Mouse (Mus musculus) hindbrain, embryonic 13.5 days (tissue): Measurements from ENCODE around the gene Magea10. TPM values are rescaled to one million over a fixed set of nuclear protein-coding genes. Genes with fewer than 3 reads are reported as not detected.

Experiments
- ATAC-seq: fragments of 200-750 bp; cut with Nextera tagmentation; 2 replicates; pipeline ENCODE4 v1.8.0; 2017; ENCODE audit warnings: moderate TSS enrichment; ENCODE audit not compliant: low FRiP score
- H3K27ac ChIP-seq: fragments of 300-500 bp; sonication (generic); 2 replicates; pipeline ENCODE4 v1.5.1; 2015; ENCODE audit warnings: inconsistent platforms, mild to moderate bottlenecking, moderate library complexity
- H3K27me3 ChIP-seq: fragments of 300-500 bp; sonication (generic); 2 replicates; pipeline ENCODE4 v1.6.1; 2015; ENCODE audit warnings: mild to moderate bottlenecking, inconsistent platforms
- H3K36me3 ChIP-seq: fragments of 300-500 bp; sonication (generic); 2 replicates; pipeline ENCODE4 v1.6.1; 2015; ENCODE audit warnings: mild to moderate bottlenecking, inconsistent platforms
- H3K4me1 ChIP-seq: fragments of 300-500 bp; sonication (generic); replicated peaks from 2 replicates; pipeline ENCODE4 v1.6.1; 2015; ENCODE audit warnings: inconsistent platforms
- H3K4me2 ChIP-seq: fragments of 300-500 bp; sonication (generic); 2 replicates; pipeline ENCODE4 v1.6.1; 2015; ENCODE audit warnings: inconsistent platforms, mild to moderate bottlenecking, moderate library complexity
- H3K4me3 ChIP-seq: fragments of 300-500 bp; sonication (generic); 2 replicates; pipeline ENCODE4 v1.5.1; 2015; ENCODE audit warnings: mild to moderate bottlenecking, inconsistent platforms
- H3K9ac ChIP-seq: fragments of 300-500 bp; sonication (generic); 2 replicates; pipeline ENCODE4 v1.6.1; 2015; ENCODE audit warnings: mild to moderate bottlenecking, inconsistent platforms
- H3K9me3 ChIP-seq: fragments of 300-500 bp; sonication (generic); 2 replicates; pipeline ENCODE4 v1.6.1; 2016; ENCODE audit warnings: inconsistent platforms
- WGBS: fragments of 180-500 bp; shearing (Covaris S2); methylation state at CpG from one replicate; pipeline ENCODE4 v1.1.7; 2015; 5-methylcytosine and 5-hydroxymethylcytosine counted together
- polyA plus RNA-seq: library from polyadenylated mRNA; unstranded; fragments of >200 nt; fragmentation: Nextera tagmentation; extraction: Ambion mirVana; gene quantifications from 2 replicates; pipeline ENCODE4 v1.2.1, GENCODE M21; 2015

Gene Magea10
- not detected in 2 replicates for polyA plus RNA-seq

DNA sequence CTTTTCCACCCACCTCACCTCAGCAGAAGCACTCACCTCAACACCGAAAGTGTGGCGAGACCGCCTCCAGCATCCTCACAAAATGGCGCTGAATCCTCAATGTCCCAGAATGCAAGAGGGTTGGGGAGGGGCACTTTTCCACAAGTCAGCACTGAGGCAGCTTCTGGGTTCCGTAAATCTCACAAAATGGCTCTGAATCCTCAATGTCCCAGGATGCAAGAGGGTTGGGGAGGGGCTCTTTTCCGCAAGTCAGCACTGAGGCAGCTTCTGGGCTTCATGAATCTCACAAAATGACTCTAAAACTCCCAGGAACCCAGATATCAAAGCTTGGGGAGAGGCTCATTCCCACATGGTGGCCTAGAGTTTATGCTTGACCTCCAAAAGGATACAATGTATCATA is at the start of gene Magea10:
Gene Magea10, minus strand, starts transcription at position 101 of the 400 bp plus-strand sequence.
- H3K27ac ChIP-seq, result no peak within 1 kb of the TSS
- no peak within 1 kb of the TSS for H3K9ac ChIP-seq
- H3K4me1 ChIP-seq, result no peaks in the 10 kb centered on the region
- no peak within 1 kb of the TSS for H3K4me3 ChIP-seq
- WGBS, result 90% methylated on average over 6 of the region's 6 CpGs
- H3K36me3 ChIP-seq, result no peaks in the 10 kb centered on the region
- H3K27me3 ChIP-seq, result no peaks in the 10 kb centered on the region
- no peaks in the 10 kb centered on the region for H3K9me3 ChIP-seq
- no peak for ATAC-seq
- H3K4me2 ChIP-seq, result no peak within 1 kb of the TSS

GRCm38 (mm10) chrX:72381972-72382371 is 4.7 kb downstream of the Magea10 start:
- no peak for ATAC-seq
- no peak overlapping the region for H3K9ac ChIP-seq
- H3K36me3 ChIP-seq, result no peaks in the 10 kb centered on the region
- H3K27ac ChIP-seq, result no peak overlapping the region
- H3K4me3 ChIP-seq, result no peak overlapping the region
- no peaks in the 10 kb centered on the region for H3K27me3 ChIP-seq
- H3K4me1 ChIP-seq, result no peaks in the 10 kb centered on the region
- H3K9me3 ChIP-seq, result no peaks in the 10 kb centered on the region
- H3K4me2 ChIP-seq, result no peak overlapping the region
- WGBS, result 74% methylated on average over 1 of the region's 1 CpGs

Other genes starting within 250 kb of the Magea10 start
- not detected in 2 replicates for gene Magea4, start 164.8 kb downstream of the Magea10 start, polyA plus RNA-seq
- gene Gabre, start 112.1 kb downstream of the Magea10 start, polyA plus RNA-seq, result 0.65 and 0.97 TPM in 2 replicates